Mouse (Mus musculus) layer of hippocampus, adult 2 months (tissue): Measurements from ENCODE around the gene Rnf8. TPM values are rescaled to one million over a fixed set of nuclear protein-coding genes. Genes with fewer than 3 reads are reported as not detected.

Experiments used
- DNase-seq, 2 experiments: peaks; one replicate each; pipeline ENCODE4 v3.0.0; 2022; ENCODE audit warnings: low spot score in 2 of 2
- H3K27ac ChIP-seq: fragments of 200-600 bp; 2 replicates; pipeline ENCODE4 v1.8.1; 2022
- H3K4me3 ChIP-seq: fragments of 200-600 bp; 2 replicates; pipeline ENCODE4 v1.8.1; 2022; ENCODE audit warnings: mild to moderate bottlenecking
- CTCF ChIP-seq: fragments of 200-600 bp; conservative IDR thresholded peaks from 2 replicates; pipeline ENCODE4 v1.8.1; 2022; ENCODE audit warnings: antibody characterized with exemption, mild to moderate bottlenecking, moderate library complexity
- microRNA-seq, 2 experiments: library from miRNA; unstranded; fragments of <30 nt; microRNA quantifications; one replicate each; pipeline ENCODE4 v1.2.0; 2021
- total RNA-seq, 2 experiments: library from RNA; stranded (reverse); gene quantifications; 2 replicates each; pipeline ENCODE4 v1.2.3; 2021

Gene Rnf8
- total RNA-seq, 2 experiments from 2014 or later = 48.6 to 50.7 TPM

DNA sequence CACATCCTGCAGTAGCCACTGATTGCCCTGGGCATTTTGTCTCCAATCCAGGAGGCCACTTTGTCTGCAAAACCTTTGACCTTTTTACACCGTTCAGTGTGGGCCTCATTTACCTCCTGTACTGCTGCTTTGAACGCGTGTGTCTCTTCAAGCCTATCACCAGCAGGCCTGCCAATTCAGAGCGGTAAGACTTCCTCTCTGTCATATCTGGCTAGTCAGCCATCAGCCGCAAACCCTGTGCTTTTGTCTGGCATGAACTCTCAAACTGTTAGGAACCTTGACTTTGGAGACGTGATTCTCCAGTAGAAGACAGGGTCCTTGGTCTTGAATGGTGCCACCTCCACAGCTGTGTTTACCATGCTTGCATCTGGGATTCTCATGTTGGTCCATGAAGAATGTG, 75.7 kb downstream of the Rnf8 start:
- Histone ChIP-seq H3K4me3 (no peak overlapping the region), H3K27ac (no peak overlapping the region)
- no peak for DNase-seq
- TF ChIP-seq CTCF = no peak

DNA sequence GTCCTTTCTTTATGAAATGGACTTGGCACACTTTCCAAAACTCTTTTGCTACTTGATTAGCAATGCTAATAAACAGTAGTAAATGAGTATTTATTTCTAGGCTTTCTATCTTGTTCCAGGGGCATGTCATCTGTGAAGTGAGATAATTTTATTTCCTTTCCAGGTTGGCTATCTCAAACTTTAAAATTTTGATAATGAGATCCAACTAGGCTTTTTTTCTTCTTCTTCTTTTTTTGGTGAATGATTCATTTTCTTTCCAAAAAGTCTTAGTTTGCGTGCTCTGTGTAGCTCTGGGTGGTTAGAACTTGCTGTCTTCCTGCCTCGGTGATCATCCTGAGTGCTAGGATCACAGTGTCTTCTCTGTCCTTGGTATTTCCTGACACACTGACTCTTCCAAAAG, 78.2 kb downstream of the Rnf8 start:
- no peak overlapping the region for H3K4me3 ChIP-seq
- no peak for DNase-seq
- no peak overlapping the region for H3K27ac ChIP-seq
- TF ChIP-seq CTCF = no peak

DNA sequence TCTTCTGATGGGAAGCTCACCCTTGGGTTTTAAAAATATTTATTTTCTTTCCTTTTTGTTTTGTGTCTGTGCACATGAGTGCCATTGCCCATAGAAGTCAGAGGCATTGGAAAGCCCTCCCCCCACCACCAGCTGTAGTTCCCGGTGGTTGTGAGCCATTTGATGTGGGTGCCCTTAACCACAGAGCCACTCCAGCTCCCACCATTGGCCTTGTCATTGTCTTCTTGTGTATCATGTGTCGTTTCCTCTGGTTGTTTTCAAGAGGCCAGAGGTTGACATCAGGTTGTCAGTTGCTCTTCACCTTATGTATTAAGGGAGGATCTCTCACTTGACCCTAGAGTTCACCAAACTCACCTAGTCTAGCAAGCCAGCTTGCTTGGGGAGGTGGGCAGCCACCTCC, 79.0 kb downstream of the Rnf8 start:
- H3K4me3 ChIP-seq = no peak overlapping the region
- no peak overlapping the region for H3K27ac ChIP-seq
- no peak for TF ChIP-seq CTCF
- no peak for DNase-seq

DNA sequence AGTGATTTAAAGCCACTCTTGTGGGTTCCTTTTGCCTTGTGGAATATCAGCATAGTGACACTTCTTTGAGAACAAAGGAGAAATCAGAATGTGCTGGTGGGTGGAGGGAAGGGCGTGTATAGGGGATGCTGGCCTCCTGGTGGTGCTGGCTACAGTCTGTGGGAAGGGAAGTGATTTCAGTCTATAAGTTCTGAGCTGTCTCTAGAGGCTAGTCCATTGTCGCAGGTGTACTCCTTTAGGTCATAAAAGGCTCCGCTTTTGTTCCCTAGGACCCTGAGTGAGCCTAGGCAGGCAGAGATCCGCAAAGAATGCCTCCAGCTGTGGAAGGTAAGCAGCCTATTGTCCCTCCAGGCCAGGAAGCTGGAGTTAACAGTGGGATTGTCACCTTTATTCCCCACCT, 79.9 kb downstream of the Rnf8 start:
- no peak for TF ChIP-seq CTCF
- DNase-seq = no peak
- no peak overlapping the region for H3K27ac ChIP-seq
- H3K4me3 ChIP-seq = no peak overlapping the region

Small RNA genes lying within 50 kb of the gene (microRNA-seq; reads per million reads assigned to microRNA genes)
- 0 reads per million in 2 experiments for gene Mir7667

Other genes starting within 250 kb of the Rnf8 start
- gene Pim1, start 124.0 kb upstream of the Rnf8 start, total RNA-seq = 1 to 10 TPM; 4.2 to 5.6 TPM
- gene Gm17657, start 65.2 kb upstream of the Rnf8 start, total RNA-seq = not detected
- gene Tbc1d22b, start 65.0 kb upstream of the Rnf8 start, total RNA-seq = 10 to 100 TPM; 39.8 to 41.7 TPM
- gene Tmem217, start 62.4 kb upstream of the Rnf8 start, total RNA-seq = not detected
- gene Gm28043, start 86 bp downstream of the Rnf8 start, total RNA-seq = 1 to 10 TPM; 5.3 to 5.8 TPM
- 100 to 1,000 TPM; 111 to 115 TPM for gene Cmtr1, start 45.8 kb downstream of the Rnf8 start, total RNA-seq
- 10 to 100 TPM; 26.6 TPM for gene Ccdc167, start 102.3 kb downstream of the Rnf8 start, total RNA-seq